Mouse (Mus musculus) embryonic facial prominence, embryonic 14.5 days (tissue): Measurements from ENCODE around the gene March10. TPM values are rescaled to one million over a fixed set of nuclear protein-coding genes. Genes with fewer than 3 reads are reported as not detected.

Source experiments
- ATAC-seq: fragments of 200-750 bp; cut with Nextera tagmentation; 2 replicates; pipeline ENCODE4 v1.8.0; 2017; ENCODE audit warnings: low read depth, moderate number of reproducible peaks, moderate TSS enrichment
- DNase-seq: peaks from one replicate; pipeline ENCODE4 v3.0.0-alpha.2; 2015; ENCODE audit warnings: low spot score
- H3K27ac ChIP-seq: fragments of 300-500 bp; sonication (generic); replicated peaks from 2 replicates; pipeline ENCODE4 v1.5.1; 2014; ENCODE audit warnings: low read depth, mild to moderate bottlenecking, low read length, moderate library complexity
- H3K27me3 ChIP-seq: fragments of 300-500 bp; sonication (generic); replicated peaks from 2 replicates; pipeline ENCODE4 v1.6.1; 2014; ENCODE audit warnings: low read length; ENCODE audit not compliant: control insufficient read depth, insufficient read depth
- H3K36me3 ChIP-seq: fragments of 300-500 bp; sonication (generic); 2 replicates; pipeline ENCODE4 v1.6.1; 2014; ENCODE audit warnings: low read length, mixed read lengths; ENCODE audit not compliant: control insufficient read depth, insufficient read depth
- H3K4me1 ChIP-seq: fragments of 300-500 bp; sonication (generic); 2 replicates; pipeline ENCODE4 v1.6.1; 2014; ENCODE audit warnings: antibody characterized with exemption, low read length; ENCODE audit not compliant: control insufficient read depth, insufficient read depth
- H3K4me2 ChIP-seq: fragments of 300-500 bp; sonication (generic); 2 replicates; pipeline ENCODE4 v1.6.1; 2014; ENCODE audit warnings: low read depth, mild to moderate bottlenecking, low read length, moderate library complexity, mixed read lengths
- H3K4me3 ChIP-seq: fragments of 300-500 bp; sonication (generic); 2 replicates; pipeline ENCODE4 v1.5.1; 2014; ENCODE audit warnings: low read depth, mild to moderate bottlenecking, low read length
- H3K9ac ChIP-seq: fragments of 300-500 bp; sonication (generic); 2 replicates; pipeline ENCODE4 v1.6.1; 2014; ENCODE audit warnings: low read depth, mild to moderate bottlenecking, low read length, moderate library complexity, mixed read lengths
- H3K9me3 ChIP-seq: fragments of 300-500 bp; sonication (generic); 2 replicates; pipeline ENCODE4 v1.6.1; 2016; ENCODE audit warnings: low read length; ENCODE audit not compliant: control insufficient read depth
- WGBS: fragments of 180-500 bp; shearing (Covaris S2); extraction: QIAGEN DNeasy Blood & Tissue Kit; methylation state at CpG from one replicate; pipeline ENCODE4 v1.1.7; 2014; 5-methylcytosine and 5-hydroxymethylcytosine counted together
- polyA plus RNA-seq: library from polyadenylated mRNA; unstranded; fragments of >200 nt; fragmentation: Nextera tagmentation; extraction: Ambion mirVana; gene quantifications from 2 replicates; pipeline ENCODE4 v1.2.1, GENCODE M21; 2014

The March10 gene
- polyA plus RNA-seq, 1 experiment from 2014 or later: 0.36 TPM

DNA sequence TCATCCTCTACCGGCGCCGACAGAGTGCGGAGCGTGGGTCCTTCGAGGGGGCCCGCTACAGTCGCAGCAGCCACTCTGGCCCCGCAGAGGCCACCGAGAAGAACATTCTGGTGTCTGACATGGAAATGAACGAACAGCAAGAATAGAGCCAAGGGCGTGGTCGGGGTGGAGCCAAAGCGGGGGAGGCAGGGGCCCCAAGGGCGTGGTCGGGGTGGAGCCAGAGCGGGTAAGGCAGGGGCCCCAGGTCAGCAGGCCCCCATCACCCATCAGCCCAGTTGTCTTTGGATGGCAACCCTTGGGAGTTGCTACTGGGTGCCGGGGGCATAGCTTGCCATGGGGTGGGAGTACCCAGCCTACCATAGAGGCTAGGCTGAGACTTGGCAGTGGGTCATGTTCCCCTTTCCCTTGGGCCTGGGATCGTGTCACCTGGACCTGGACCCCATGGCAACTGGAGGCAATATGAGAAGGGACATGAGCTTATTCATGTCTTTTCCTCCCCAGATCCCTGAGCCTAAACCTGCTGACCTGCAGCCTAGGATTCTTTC lies 106.7 kb downstream of the March10 start:
- no peaks in the 10 kb centered on the region for H3K9me3 ChIP-seq
- no peak overlapping the region for H3K27ac ChIP-seq
- no peak overlapping the region for H3K9ac ChIP-seq
- no peak for ATAC-seq
- H3K4me3 ChIP-seq: no peak overlapping the region
- peaks cover 55% of the 10 kb centered on the region for H3K36me3 ChIP-seq
- H3K4me1 ChIP-seq: peaks cover 21% of the 10 kb centered on the region
- no peak for DNase-seq
- H3K4me2 ChIP-seq: no peak overlapping the region
- H3K27me3 ChIP-seq: no peaks in the 10 kb centered on the region
- WGBS: 92% methylated on average over 19 of the region's 19 CpGs

GRCm38 (mm10) chr11:105348495-105348982 lies 108.0 kb downstream of the March10 start:
- Histone ChIP-seq H3K36me3 (peaks cover 62% of the 10 kb centered on the region), H3K4me2 (no peak overlapping the region), H3K27ac (no peak overlapping the region), H3K4me3 (no peak overlapping the region), H3K4me1 (peaks cover 20% of the 10 kb centered on the region), H3K27me3 (no peaks in the 10 kb centered on the region), H3K9ac (no peak overlapping the region), H3K9me3 (no peaks in the 10 kb centered on the region)
- ATAC-seq (no peak), DNase-seq (no peak)
- WGBS: 83% methylated on average over 9 of the region's 9 CpGs

GRCm38 (mm10) chr11:105347162-105348161 lies 109.1 kb downstream of the March10 start:
- Histone ChIP-seq H3K36me3 (peaks cover 72% of the 10 kb centered on the region), H3K27me3 (no peaks in the 10 kb centered on the region), H3K9me3 (no peaks in the 10 kb centered on the region), H3K4me3 (no peak overlapping the region), H3K9ac (no peak overlapping the region), H3K4me2 (no peak overlapping the region), H3K4me1 (peaks cover 10% of the 10 kb centered on the region), H3K27ac (no peak overlapping the region)
- DNase-seq: peak; percentile 84
- ATAC-seq: peak; percentile 78
- 66% methylated on average over 28 of the region's 28 CpGs for WGBS

DNA sequence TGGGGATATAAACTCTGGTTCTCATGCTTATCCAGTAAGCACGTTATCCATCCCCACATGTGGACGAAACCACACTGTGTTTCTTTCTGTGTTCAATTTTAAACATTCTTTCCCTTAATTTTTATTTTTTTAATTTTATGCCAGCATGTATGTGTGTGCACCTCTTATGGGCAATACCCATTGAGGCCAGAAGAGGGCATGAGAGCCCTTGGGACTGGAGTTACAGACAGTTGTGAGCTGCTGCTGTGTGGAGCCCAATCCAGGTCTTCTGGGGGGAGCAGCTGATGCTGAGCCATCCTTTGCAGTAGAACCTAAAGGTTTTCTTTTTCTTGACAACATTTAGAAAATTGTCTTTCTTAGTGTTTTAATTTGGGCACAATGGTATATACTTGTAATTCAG lies 111.3 kb downstream of the March10 start:
- no peak overlapping the region for H3K27ac ChIP-seq
- WGBS: 69% methylated on average over 2 of the region's 2 CpGs
- no peak for ATAC-seq

DNA sequence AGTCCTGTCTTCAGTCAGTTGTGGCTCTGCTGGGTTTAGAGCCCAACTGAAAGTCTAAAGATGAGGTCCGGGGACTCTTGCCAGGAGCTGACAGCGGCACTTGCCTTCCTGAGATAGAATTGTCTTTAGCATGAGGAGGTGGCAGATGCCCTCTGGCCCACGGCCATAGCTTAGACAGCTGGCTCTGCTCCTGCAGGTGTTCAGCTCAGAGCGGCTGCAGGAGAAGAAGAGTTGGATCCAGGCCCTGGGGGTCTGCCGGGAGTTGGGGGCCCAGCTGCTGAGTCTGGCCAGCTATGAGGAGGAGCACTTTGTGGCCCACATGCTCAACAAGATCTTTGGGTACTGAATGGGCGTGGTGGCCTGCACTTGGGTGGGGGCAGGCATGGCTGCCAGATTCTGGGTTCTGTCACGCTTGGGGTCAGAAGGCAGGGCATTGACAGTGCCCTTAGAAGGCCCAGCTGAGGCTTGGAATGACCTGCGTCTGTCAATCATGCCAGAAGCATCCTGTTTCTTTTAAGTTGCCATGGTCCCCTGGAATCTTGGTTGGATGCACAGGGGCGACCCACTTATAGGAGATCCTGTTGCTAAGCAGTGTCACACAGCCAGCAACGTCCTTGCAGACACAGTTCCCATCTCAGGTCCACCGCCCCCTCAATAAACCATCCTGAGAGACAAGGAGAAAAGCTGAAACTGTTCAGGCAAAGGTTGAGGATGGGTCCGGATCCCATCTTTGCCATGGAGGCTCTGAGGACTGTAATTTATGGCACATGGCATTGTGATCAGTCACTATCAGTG lies 117.7 kb downstream of the March10 start:
- ATAC-seq (no peak), DNase-seq (no peak)
- H3K27ac ChIP-seq: no peak overlapping the region
- no peaks in the 10 kb centered on the region for H3K9me3 ChIP-seq
- peaks cover 80% of the 10 kb centered on the region for H3K36me3 ChIP-seq
- no peaks in the 10 kb centered on the region for H3K27me3 ChIP-seq
- H3K4me2 ChIP-seq: no peak overlapping the region
- no peak overlapping the region for H3K4me3 ChIP-seq
- H3K4me1 ChIP-seq: no peaks in the 10 kb centered on the region
- H3K9ac ChIP-seq: no peak overlapping the region
- WGBS: 76% methylated on average over 12 of the region's 12 CpGs

More for the DNA sequence above, 111.3 kb downstream of the March10 start:
- Histone ChIP-seq H3K4me3 (no peak overlapping the region), H3K4me2 (no peak overlapping the region), H3K4me1 (no peaks in the 10 kb centered on the region), H3K9ac (no peak overlapping the region), H3K27me3 (no peaks in the 10 kb centered on the region), H3K36me3 (peaks cover 93% of the 10 kb centered on the region), H3K9me3 (no peaks in the 10 kb centered on the region)
- DNase-seq: no peak

- no peak for DNase-seq
- Histone ChIP-seq H3K4me1 (no peaks in the 10 kb centered on the region), H3K4me3 (no peak overlapping the region), H3K27ac (no peak overlapping the region), H3K36me3 (peaks cover 39% of the 10 kb centered on the region), H3K4me2 (no peak overlapping the region), H3K9me3 (no peaks in the 10 kb centered on the region), H3K9ac (no peak overlapping the region), H3K27me3 (no peaks in the 10 kb centered on the region)
- WGBS: 61% methylated on average over 8 of the region's 8 CpGs
- ATAC-seq: no peak
These were observed 122.5 kb downstream of the March10 start for GRCm38 (mm10) chr11:105333867-105334670.

- Histone ChIP-seq H3K36me3 (peaks cover 40% of the 10 kb centered on the region), H3K9ac (no peak overlapping the region), H3K4me3 (no peak overlapping the region), H3K27me3 (no peaks in the 10 kb centered on the region), H3K4me2 (no peak overlapping the region), H3K27ac (no peak overlapping the region), H3K4me1 (no peaks in the 10 kb centered on the region), H3K9me3 (no peaks in the 10 kb centered on the region)
- WGBS: 63% methylated on average over 6 of the region's 8 CpGs
- ATAC-seq (no peak), DNase-seq (peak; percentile 52)
These were observed 124.1 kb downstream of the March10 start for GRCm38 (mm10) chr11:105332468-105332867.

DNA sequence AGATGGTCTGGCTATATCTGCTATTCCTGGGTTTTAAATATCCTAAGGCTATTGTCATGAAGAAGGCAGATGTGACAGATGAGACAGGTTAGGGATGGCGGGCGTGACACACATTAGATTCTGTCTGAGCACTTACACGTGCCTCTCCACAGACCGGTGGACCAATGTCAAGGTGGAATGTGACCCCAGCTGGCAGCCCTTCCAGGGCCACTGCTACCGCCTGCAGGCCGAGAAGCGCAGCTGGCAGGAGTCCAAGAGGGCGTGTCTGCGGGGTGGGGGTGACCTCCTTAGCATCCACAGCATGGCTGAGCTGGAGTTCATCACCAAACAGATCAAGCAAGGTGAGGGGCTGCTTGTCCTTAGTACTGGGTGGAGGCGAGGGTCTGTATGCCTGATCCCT lies 124.8 kb downstream of the March10 start:
- ATAC-seq: no peak
- Histone ChIP-seq H3K9me3 (no peaks in the 10 kb centered on the region), H3K4me3 (no peak overlapping the region), H3K36me3 (peaks cover 45% of the 10 kb centered on the region), H3K4me2 (no peak overlapping the region), H3K4me1 (no peaks in the 10 kb centered on the region), H3K27me3 (no peaks in the 10 kb centered on the region), H3K9ac (no peak overlapping the region), H3K27ac (no peak overlapping the region)
- WGBS: 35% methylated on average over 10 of the region's 10 CpGs
- peak; percentile 52 for DNase-seq
